Mouse (Mus musculus): Measurements from ENCODE around the gene Tet1. TPM values are rescaled to one million over a fixed set of nuclear protein-coding genes. Genes with fewer than 3 reads are reported as not detected.
A peak's percentile ranks its signal among the peaks of the same experiment; 100 is the strongest.
"Not testable (repeated sequence)": the region's sequence is repeated elsewhere in the genome, so short reads cannot be mapped to it uniquely, and the experiment has no call there.

The Tet1 gene
- polyA plus RNA-seq, 1 experiment = 0.29 TPM

- 5% methylated on average over 55 of the region's 55 CpGs for WGBS
- DNase-seq (ENCODE audit: low read depth, low spot score) = peak; percentile 91
Measured at GRCm38 (mm10) chr10:62792177-62793090, 116.4 kb downstream of the Tet1 start, which contains the start of gene Ccar1. Gene Ccar1 (minus strand): TSS chr10:62792286.

GRCm38 (mm10) chr10:62791251-62792176, 117.3 kb downstream of the Tet1 start:
- DNase-seq (ENCODE audit: low read depth, low spot score) = no peak
- whole genome bisulfite sequencing = under 1% methylated on average over 73 of the region's 78 CpGs

GRCm38 (mm10) chr10:62781776-62782175, 127.0 kb downstream of the Tet1 start:
- DNase-seq (ENCODE audit: low read depth, low spot score) = not testable (repeated sequence)
- WGBS = 82% methylated on average over 1 of the region's 1 CpGs

Other genes starting within 250 kb of the Tet1 start
- gene Stox1, start 182.9 kb downstream of the Tet1 start, polyA plus RNA-seq (2012; rRNA removed) = 0.11 and 0.15 TPM in 2 replicates
- gene Ccar1, start 116.7 kb downstream of the Tet1 start, polyA plus RNA-seq (2012; rRNA removed) = 29.9 and 80.4 TPM in 2 replicates
- gene Slc25a16, start 11.6 kb upstream of the Tet1 start, polyA plus RNA-seq (2012; rRNA removed) = 12.1 and 21.8 TPM in 2 replicates
- gene Dna2, start 38.0 kb upstream of the Tet1 start, polyA plus RNA-seq (2012; rRNA removed) = 6.2 and 8.9 TPM in 2 replicates
- 1.5 and 2.3 TPM in 2 replicates for gene Rufy2, start 71.2 kb upstream of the Tet1 start, polyA plus RNA-seq (2012; rRNA removed)
- 7.3 and 9.8 TPM in 2 replicates for gene Hnrnph3, start 115.2 kb upstream of the Tet1 start, polyA plus RNA-seq (2012; rRNA removed)
- gene Pbld2, start 115.3 kb upstream of the Tet1 start, polyA plus RNA-seq (2012; rRNA removed) = 26.0 and 43.5 TPM in 2 replicates
- gene Pbld1, start 151.2 kb upstream of the Tet1 start, polyA plus RNA-seq (2012; rRNA removed) = 2.2 and 2.8 TPM in 2 replicates
- gene Atoh7, start 190.7 kb upstream of the Tet1 start, polyA plus RNA-seq (2012; rRNA removed) = not detected in 2 replicates